Mouse (Mus musculus) MEL (cell line): Measurements from ENCODE around the gene Xpnpep2.

Experiments used
- CTCF ChIP-seq, 3 experiments: IDR thresholded peaks in 2 of 3; conservative IDR thresholded peaks in 1 of 3; 2 replicates each; pipeline ENCODE4 v1.5.1; 2011 to 2012; ENCODE audit warnings: low read length in 3 of 3, low read depth in 2 of 3, mild to moderate bottlenecking in 2 of 3, improper control_type of control experiment in 1 of 3, inconsistent platforms in 1 of 3, mixed read lengths in 1 of 3, moderate library complexity in 1 of 3; ENCODE audit not compliant: control insufficient read depth in 1 of 3, insufficient read depth in 1 of 3, poor library complexity in 1 of 3, severe bottlenecking in 1 of 3
- EP300 ChIP-seq, 2 experiments: IDR thresholded peaks; 2 replicates each; pipeline ENCODE4 v1.6.1; 2011; ENCODE audit warnings: improper control_type of control experiment in 2 of 2, low read length in 2 of 2, low read depth in 1 of 2, mild to moderate bottlenecking in 1 of 2
- GABPA ChIP-seq: IDR thresholded peaks from 2 replicates; pipeline ENCODE4 v1.6.1; 2012; ENCODE audit warnings: low read depth, mild to moderate bottlenecking, inconsistent platforms, low read length, improper control_type of control experiment, moderate library complexity
- NRF1 ChIP-seq: IDR thresholded peaks from 2 replicates; pipeline ENCODE4 v1.6.1; 2014; ENCODE audit warnings: low read depth, mild to moderate bottlenecking, inconsistent platforms, low read length, improper control_type of control experiment, moderate library complexity; ENCODE audit not compliant: poor library complexity, insufficient read depth, severe bottlenecking
- POLR2A ChIP-seq, 2 experiments: IDR thresholded peaks; 2 replicates each; pipeline ENCODE4 v1.6.1; 2011 to 2012; ENCODE audit warnings: low read length in 2 of 2, mild to moderate bottlenecking in 2 of 2, control low read depth in 1 of 2, improper control_type of control experiment in 1 of 2, low read depth in 1 of 2, moderate library complexity in 1 of 2; ENCODE audit not compliant: control insufficient read depth in 1 of 2, insufficient read depth in 1 of 2, poor library complexity in 1 of 2
- TAL1 ChIP-seq: IDR thresholded peaks from 2 replicates; pipeline ENCODE4 v1.6.1; 2012; ENCODE audit warnings: mild to moderate bottlenecking, inconsistent platforms, low read length, moderate library complexity, mixed read lengths
- UBTF ChIP-seq: IDR thresholded peaks from 2 replicates; pipeline ENCODE4 v1.6.1; 2012; ENCODE audit warnings: low read depth, mild to moderate bottlenecking, inconsistent platforms, low read length, improper control_type of control experiment, moderate library complexity, borderline replicate concordance; ENCODE audit not compliant: insufficient read depth
- USF1 ChIP-seq: IDR thresholded peaks from 2 replicates; pipeline ENCODE4 v1.6.1; 2014; ENCODE audit warnings: low read depth, mild to moderate bottlenecking, inconsistent platforms, low read length, improper control_type of control experiment, moderate library complexity
- ZC3H11A ChIP-seq: IDR thresholded peaks from 2 replicates; pipeline ENCODE4 v1.6.1; 2012; ENCODE audit warnings: low read depth, mild to moderate bottlenecking, inconsistent platforms, low read length, improper control_type of control experiment
- ZKSCAN1 ChIP-seq: IDR thresholded peaks from 2 replicates; pipeline ENCODE4 v1.6.1; 2012; ENCODE audit warnings: low read depth, mild to moderate bottlenecking, inconsistent platforms, low read length, improper control_type of control experiment, moderate library complexity
- ZNF384 ChIP-seq: IDR thresholded peaks from 2 replicates; pipeline ENCODE4 v1.6.1; 2012; ENCODE audit warnings: low read depth, mild to moderate bottlenecking, inconsistent platforms, low read length, improper control_type of control experiment

DNA sequence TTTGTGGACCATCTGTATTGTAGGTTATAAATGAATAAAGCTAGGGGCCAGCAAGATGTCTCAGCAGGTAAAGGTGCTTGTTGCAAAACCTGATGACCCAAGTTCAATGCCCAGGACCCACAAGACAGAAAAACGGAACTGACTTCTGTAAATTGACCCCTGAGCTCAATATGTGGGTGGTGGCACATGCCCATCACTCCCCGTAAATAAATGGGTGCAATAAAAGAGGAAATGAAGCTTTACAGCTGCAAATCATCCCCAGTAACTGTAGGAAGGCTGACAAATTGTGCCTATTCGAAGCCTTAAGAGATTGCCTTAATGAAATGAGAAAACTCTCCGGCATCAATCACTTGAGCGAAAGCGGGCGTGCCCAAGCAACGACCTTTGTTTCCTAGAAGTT lies 11.9 kb upstream of the Xpnpep2 start:
- TF ChIP-seq POLR2A (IDR thresholded peaks at IDR 0.05; ENCODE audit: control insufficient read depth in 1 of 2, insufficient read depth in 1 of 2, low read depth in 1 of 2, low read length in 2 of 2, poor library complexity in 1 of 2) (no peak), CTCF (IDR thresholded peaks at IDR 0.05 in 2 of 3, conservative IDR thresholded peaks at IDR 0.05 in 1 of 3; ENCODE audit: control insufficient read depth in 1 of 3, insufficient read depth in 1 of 3, low read depth in 2 of 3, low read length in 3 of 3, poor library complexity in 1 of 3, severe bottlenecking in 1 of 3) (no peak), USF1 (no peak), ZC3H11A (no peak), EP300 (IDR thresholded peaks at IDR 0.05; ENCODE audit: low read depth in 1 of 2, low read length in 2 of 2) (no peak), TAL1 (no peak), NRF1 (no peak), GABPA (no peak), UBTF (no peak), ZNF384 (no peak), ZKSCAN1 (no peak)
